Mouse (Mus musculus): Measurements from ENCODE around the gene Tspan4. TPM values are rescaled to one million over a fixed set of nuclear protein-coding genes. Genes with fewer than 3 reads are reported as not detected.

Gene Tspan4
- polyA plus RNA-seq, 1 experiment from 2014 or later, result 21.2 TPM

DNA sequence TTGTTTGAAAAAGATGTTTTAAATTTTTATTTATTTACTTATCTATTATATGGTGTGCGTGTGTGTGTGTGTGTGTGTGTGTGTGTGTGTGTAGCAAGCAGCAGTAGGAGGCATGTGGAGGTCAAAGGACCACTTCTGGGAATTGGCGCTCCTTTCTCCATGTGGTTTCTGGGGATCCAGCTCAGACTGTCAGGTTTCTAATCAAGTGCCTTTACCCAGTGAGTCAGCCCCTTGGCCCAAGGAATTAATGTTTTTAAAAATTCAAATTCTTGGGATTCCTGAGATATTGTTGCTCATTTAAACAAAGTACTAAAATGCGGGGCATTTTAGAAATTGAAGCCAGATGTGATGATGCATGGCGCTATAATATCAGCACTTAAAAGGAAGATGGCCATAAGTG, 66.6 kb downstream of the Tspan4 start:
- H3K27me3 ChIP-seq (ENCODE audit: control insufficient read depth, insufficient read depth, low read length), result no peaks in the 10 kb centered on the region
- no peaks in the 10 kb centered on the region for H3K9me3 ChIP-seq (ENCODE audit: control insufficient read depth, low read length)
- no peak overlapping the region for H3K27ac ChIP-seq (replicated peaks; ENCODE audit: low read depth, low read length)
- 71% methylated on average over 4 of the region's 4 CpGs for WGBS
- 0 out of 2 replicates have a peak, but pooled peaks cover 5% of the 10 kb centered on the region for H3K4me1 ChIP-seq (ENCODE audit: control insufficient read depth, insufficient read depth, low read length)
- H3K4me3 ChIP-seq (ENCODE audit: low read depth, low read length), result no peak overlapping the region
- DNase-seq (ENCODE audit: low spot score), result no peak
- H3K36me3 ChIP-seq (ENCODE audit: control insufficient read depth, insufficient read depth, low read length), result no peaks in the 10 kb centered on the region
- ATAC-seq (ENCODE audit: insufficient number of reproducible peaks, low FRiP score, low TSS enrichment, low read depth), result no peak
- no peak overlapping the region for H3K9ac ChIP-seq (ENCODE audit: low read length)
- H3K4me2 ChIP-seq (ENCODE audit: low read depth, severe bottlenecking), result no peak overlapping the region

GRCm38 (mm10) chr7:141542588-141542987, 67.5 kb downstream of the Tspan4 start:
- Histone ChIP-seq H3K27ac (replicated peaks; ENCODE audit: low read depth, low read length) (no peak overlapping the region), H3K36me3 (ENCODE audit: control insufficient read depth, insufficient read depth, low read length) (no peaks in the 10 kb centered on the region), H3K9me3 (ENCODE audit: control insufficient read depth, low read length) (no peaks in the 10 kb centered on the region), H3K4me2 (ENCODE audit: low read depth, severe bottlenecking) (no peak overlapping the region), H3K9ac (ENCODE audit: low read length) (no peak overlapping the region), H3K4me3 (ENCODE audit: low read depth, low read length) (no peak overlapping the region), H3K4me1 (ENCODE audit: control insufficient read depth, insufficient read depth, low read length) (0 out of 2 replicates have a peak, but pooled peaks cover 5% of the 10 kb centered on the region), H3K27me3 (ENCODE audit: control insufficient read depth, insufficient read depth, low read length) (no peaks in the 10 kb centered on the region)
- WGBS, result 90% methylated on average over 2 of the region's 2 CpGs
- ATAC-seq (ENCODE audit: insufficient number of reproducible peaks, low FRiP score, low TSS enrichment, low read depth), result no peak
- no peak for DNase-seq (ENCODE audit: low spot score)

Other genes with a start within 250 kb of the Tspan4 start
- gene Phrf1, start 246.5 kb upstream of the Tspan4 start, polyA plus RNA-seq (2014; fragmentation: Nextera tagmentation; extraction: Ambion mirVana), result 83.4 and 93.5 TPM in 2 replicates
- gene Irf7, start 208.8 kb upstream of the Tspan4 start, polyA plus RNA-seq (2014; fragmentation: Nextera tagmentation; extraction: Ambion mirVana), result 0.59 and 0.79 TPM in 2 replicates
- 0.20 TPM in 1 of 2 replicates, not detected in the other for gene Cdhr5, start 198.5 kb upstream of the Tspan4 start, polyA plus RNA-seq (2014; fragmentation: Nextera tagmentation; extraction: Ambion mirVana)
- 10.2 TPM in 2 replicates for gene Sct, start 196.1 kb upstream of the Tspan4 start, polyA plus RNA-seq (2014; fragmentation: Nextera tagmentation; extraction: Ambion mirVana)
- 0.45 and 0.47 TPM in 2 replicates for gene Drd4, start 183.2 kb upstream of the Tspan4 start, polyA plus RNA-seq (2014; fragmentation: Nextera tagmentation; extraction: Ambion mirVana)
- 59.3 and 64.6 TPM in 2 replicates for gene Deaf1, start 147.6 kb upstream of the Tspan4 start, polyA plus RNA-seq (2014; fragmentation: Nextera tagmentation; extraction: Ambion mirVana)
- gene Tmem80, start 147.5 kb upstream of the Tspan4 start, polyA plus RNA-seq (2014; fragmentation: Nextera tagmentation; extraction: Ambion mirVana), result 29.5 and 30.2 TPM in 2 replicates
- gene Eps8l2, start 136.4 kb upstream of the Tspan4 start, polyA plus RNA-seq (2014; fragmentation: Nextera tagmentation; extraction: Ambion mirVana), result 2.6 and 2.8 TPM in 2 replicates
- gene Taldo1, start 83.0 kb upstream of the Tspan4 start, polyA plus RNA-seq (2014; fragmentation: Nextera tagmentation; extraction: Ambion mirVana), result 306 and 317 TPM in 2 replicates
- gene Gatd1, start 61.1 kb upstream of the Tspan4 start, polyA plus RNA-seq (2014; fragmentation: Nextera tagmentation; extraction: Ambion mirVana), result 52.2 TPM in 2 replicates
- gene Cend1, start 45.7 kb upstream of the Tspan4 start, polyA plus RNA-seq (2014; fragmentation: Nextera tagmentation; extraction: Ambion mirVana), result 2.7 and 3.2 TPM in 2 replicates
- 34.8 and 37.1 TPM in 2 replicates for gene Slc25a22, start 37.3 kb upstream of the Tspan4 start, polyA plus RNA-seq (2014; fragmentation: Nextera tagmentation; extraction: Ambion mirVana)
- 15.7 and 18.3 TPM in 2 replicates for gene Pidd1, start 31.2 kb upstream of the Tspan4 start, polyA plus RNA-seq (2014; fragmentation: Nextera tagmentation; extraction: Ambion mirVana)
- 1,271 and 1,319 TPM in 2 replicates for gene Rplp2, start 27.9 kb upstream of the Tspan4 start, polyA plus RNA-seq (2014; fragmentation: Nextera tagmentation; extraction: Ambion mirVana)
- gene Pnpla2, start 20.0 kb upstream of the Tspan4 start, polyA plus RNA-seq (2014; fragmentation: Nextera tagmentation; extraction: Ambion mirVana), result 11.3 and 12.5 TPM in 2 replicates
- gene Cracr2b, start 14.1 kb upstream of the Tspan4 start, polyA plus RNA-seq (2014; fragmentation: Nextera tagmentation; extraction: Ambion mirVana), result 5.3 and 6.8 TPM in 2 replicates
- 27.2 and 35.7 TPM in 2 replicates for gene Cd151, start 7.8 kb upstream of the Tspan4 start, polyA plus RNA-seq (2014; fragmentation: Nextera tagmentation; extraction: Ambion mirVana)
- 70.9 and 73.3 TPM in 2 replicates for gene Polr2l, start 108 bp upstream of the Tspan4 start, polyA plus RNA-seq (2014; fragmentation: Nextera tagmentation; extraction: Ambion mirVana)
- gene Chid1, start 64.6 kb downstream of the Tspan4 start, polyA plus RNA-seq (2014; fragmentation: Nextera tagmentation; extraction: Ambion mirVana), result 24.6 and 27.4 TPM in 2 replicates
- 70.3 and 76.9 TPM in 2 replicates for gene Ap2a2, start 86.9 kb downstream of the Tspan4 start, polyA plus RNA-seq (2014; fragmentation: Nextera tagmentation; extraction: Ambion mirVana)
- 0.17 and 0.23 TPM in 2 replicates for gene Muc6, start 180.1 kb downstream of the Tspan4 start, polyA plus RNA-seq (2014; fragmentation: Nextera tagmentation; extraction: Ambion mirVana)
- gene Muc2, start 215.1 kb downstream of the Tspan4 start, polyA plus RNA-seq (2014; fragmentation: Nextera tagmentation; extraction: Ambion mirVana), result 0.27 and 0.56 TPM in 2 replicates

All from limb, embryonic 11.5 days (tissue).